Mouse (Mus musculus) CD4-positive, CD25-positive, alpha-beta regulatory T cell, adult 4 months (primary cell): ENCODE measurements around the gene Gm10229. TPM values are rescaled to one million over a fixed set of nuclear protein-coding genes. Genes with fewer than 3 reads are reported as not detected.
"Not testable (repeated sequence)": the region's sequence is repeated elsewhere in the genome, so short reads cannot be mapped to it uniquely, and the experiment has no call there.

ENCODE experiments used
- ATAC-seq: one replicate; pipeline ENCODE4 v1.8.0; 2017
- polyA plus RNA-seq, 2 experiments: library from polyadenylated mRNA; unstranded; fragments of 100-300 nt; shearing (Covaris generic); gene quantifications; one replicate each; pipeline ENCODE4 v1.2.1; 2017

Gm10229 gene
- polyA plus RNA-seq = not detected

- not testable (repeated sequence) for ATAC-seq
These were observed at the start of gene Gm10229 for GRCm38 (mm10) chr16:89014984-89015383. Gene Gm10229 (plus strand): TSS chr16:89015284.

DNA sequence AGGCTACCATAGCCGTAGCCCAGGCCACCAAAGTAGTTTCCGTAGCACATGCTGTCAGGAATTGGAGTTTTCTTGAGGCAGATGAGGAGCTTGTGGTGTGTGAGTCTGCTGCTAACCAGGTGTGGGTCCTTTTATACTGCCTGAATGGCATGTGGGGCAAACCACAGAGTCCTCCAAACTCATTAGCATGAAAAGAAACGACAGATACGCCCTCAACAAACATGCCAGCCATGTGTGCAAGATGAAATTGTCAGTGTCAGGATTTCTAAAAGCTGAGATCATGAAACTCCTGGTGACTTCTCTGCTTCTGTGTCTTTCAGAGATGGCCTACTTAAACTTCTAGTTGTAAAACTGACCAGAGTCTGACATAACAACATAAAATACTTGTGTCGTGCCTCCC lies 4.4 kb upstream of the Gm10229 start, which contains the start of gene Krtap22-2:
TSS of gene Krtap22-2 (minus strand) at position 101 of the 400 bp plus-strand sequence.
- no peak for ATAC-seq

- ATAC-seq = no peak
These were observed 1.1 kb upstream of the Gm10229 start for GRCm38 (mm10) chr16:89013973-89014372.

DNA sequence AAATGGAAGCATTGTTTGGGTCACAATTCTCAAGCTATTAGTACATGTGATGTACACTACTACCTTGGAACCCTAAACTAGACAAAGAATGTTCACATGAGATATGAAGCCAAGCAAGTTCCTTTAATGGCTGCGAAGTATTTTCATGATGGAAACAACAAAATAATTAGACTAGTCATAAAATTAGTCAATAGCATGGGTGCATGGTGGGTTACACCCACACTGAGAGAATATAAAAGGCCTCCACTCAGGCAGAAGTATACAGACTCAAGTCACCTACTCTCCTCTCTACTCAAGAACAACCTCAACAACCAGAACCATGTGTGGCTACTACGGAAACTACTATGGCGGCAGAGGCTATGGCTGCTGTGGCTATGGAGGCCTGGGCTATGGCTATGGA lies 16.3 kb downstream of the Gm10229 start, which contains the start of gene Krtap6-1:
TSS of gene Krtap6-1 (plus strand) at position 301 of the 400 bp plus-strand sequence.
- not testable (repeated sequence) for ATAC-seq

GRCm38 (mm10) chr16:89041372-89041771 lies 26.3 kb downstream of the Gm10229 start, which contains the start of gene Gm10228:
Gene Gm10228 (minus strand): TSS chr16:89041472.
- not testable (repeated sequence) for ATAC-seq

- no peak for ATAC-seq
These were observed 32.7 kb downstream of the Gm10229 start, which contains the start of gene Krtap6-5 for GRCm38 (mm10) chr16:89047783-89048182. Gene Krtap6-5 (minus strand): TSS chr16:89047883.

DNA sequence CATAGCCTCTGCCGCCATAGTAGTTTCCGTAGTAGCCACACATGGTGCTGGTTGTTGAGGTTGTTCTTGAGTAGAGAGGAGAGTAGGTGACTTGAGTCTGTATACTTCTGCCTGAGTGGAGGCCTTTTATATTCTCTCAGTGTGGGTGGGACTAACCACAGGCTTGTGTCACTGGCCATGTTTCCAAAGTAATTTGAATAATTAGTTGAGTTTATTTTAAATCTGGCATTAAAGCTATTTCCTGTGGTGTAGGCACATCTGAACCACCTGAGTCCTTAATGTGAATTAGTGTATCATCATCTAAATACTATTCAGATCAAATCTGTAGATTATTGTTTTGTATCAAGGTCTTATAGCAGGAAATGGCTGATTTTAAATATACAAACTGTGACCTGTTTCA lies 48.8 kb downstream of the Gm10229 start, which contains the start of gene 1110025L11Rik:
TSS of gene 1110025L11Rik (minus strand) at position 101 of the 400 bp plus-strand sequence.
- not testable (repeated sequence) for ATAC-seq

Other genes with a start within 250 kb of the Gm10229 start
- gene 2310057N15Rik, start 241.1 kb upstream of the Gm10229 start, polyA plus RNA-seq = not detected
- not detected for gene Gm5965, start 237.4 kb upstream of the Gm10229 start, polyA plus RNA-seq
- not detected for gene Gm20741, start 203.1 kb upstream of the Gm10229 start, polyA plus RNA-seq
- not detected for gene Krtap15, start 195.1 kb upstream of the Gm10229 start, polyA plus RNA-seq
- gene Krtap14, start 189.1 kb upstream of the Gm10229 start, polyA plus RNA-seq = not detected
- not detected for gene Krtap19-1, start 145.9 kb upstream of the Gm10229 start, polyA plus RNA-seq
- not detected for gene Krtap19-2, start 141.0 kb upstream of the Gm10229 start, polyA plus RNA-seq
- gene Krtap19-3, start 137.2 kb upstream of the Gm10229 start, polyA plus RNA-seq = not detected
- gene Krtap19-4, start 130.2 kb upstream of the Gm10229 start, polyA plus RNA-seq = not detected
- not detected for gene Krtap19-5, start 118.8 kb upstream of the Gm10229 start, polyA plus RNA-seq
- gene Krtap19-9b, start 83.0 kb upstream of the Gm10229 start, polyA plus RNA-seq = not detected
- not detected for gene Krtap16-3, start 52.4 kb upstream of the Gm10229 start, polyA plus RNA-seq
- not detected for gene Krtap22-2, start 4.5 kb upstream of the Gm10229 start, polyA plus RNA-seq
- not detected for gene Krtap6-1, start 16.4 kb downstream of the Gm10229 start, polyA plus RNA-seq
- not detected for gene Gm10228, start 26.2 kb downstream of the Gm10229 start, polyA plus RNA-seq
- gene Krtap6-5, start 32.6 kb downstream of the Gm10229 start, polyA plus RNA-seq = not detected
- gene 1110025L11Rik, start 48.7 kb downstream of the Gm10229 start, polyA plus RNA-seq = not detected
- gene Krtap6-3, start 68.7 kb downstream of the Gm10229 start, polyA plus RNA-seq = not detected
- not detected for gene Gm6358, start 125.6 kb downstream of the Gm10229 start, polyA plus RNA-seq
- gene Gm10061, start 135.8 kb downstream of the Gm10229 start, polyA plus RNA-seq = not detected
- gene Gm9789, start 142.7 kb downstream of the Gm10229 start, polyA plus RNA-seq = not detected
- not detected for gene Gm7735, start 154.2 kb downstream of the Gm10229 start, polyA plus RNA-seq
- gene 1110057P08Rik, start 159.5 kb downstream of the Gm10229 start, polyA plus RNA-seq = not detected
- not detected for gene Krtap20-2, start 190.6 kb downstream of the Gm10229 start, polyA plus RNA-seq